Mouse (Mus musculus) kidney, postnatal 36 days (tissue): ENCODE data around the gene Impg2.

ENCODE experiments used
- DNase-seq, 2 experiments: peaks; one replicate each; pipeline ENCODE4 v3.0.0; 2021 to 2022; ENCODE audit warnings: mixed read lengths in 2 of 2

The Impg2 gene

GRCm38 (mm10) chr16:56302996-56303395 lies 98.9 kb downstream of the Impg2 start:
- DNase-seq: no peak

GRCm38 (mm10) chr16:56304167-56304566 lies 100.1 kb downstream of the Impg2 start:
- DNase-seq: no peak

DNA sequence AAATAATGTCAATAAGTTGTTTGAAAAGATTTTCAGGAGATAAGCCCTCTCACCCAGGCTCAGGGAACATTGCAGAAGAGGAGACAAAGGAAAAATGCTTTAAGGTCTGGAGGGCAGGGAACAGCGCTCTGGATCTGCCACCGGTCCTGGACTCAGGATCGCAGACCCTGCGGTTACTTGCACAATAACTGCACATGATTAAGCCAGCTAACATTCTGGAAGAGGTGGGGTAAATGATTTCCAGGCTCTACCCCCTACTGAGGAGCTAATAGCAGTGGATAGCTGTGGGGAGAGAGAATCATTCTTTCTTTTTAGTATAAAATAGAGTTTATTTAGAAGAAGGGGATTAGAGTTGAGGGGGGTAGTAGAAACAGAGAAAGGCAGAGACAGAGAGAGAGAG lies 103.5 kb downstream of the Impg2 start:
- DNase-seq: peak; percentile 63 to 65

- peak in 1 of 2 experiments; percentile 22 for DNase-seq
Measured at GRCm38 (mm10) chr16:56311291-56311690, 107.2 kb downstream of the Impg2 start.
